Mouse (Mus musculus): ENCODE data around the gene Npnt. TPM values are rescaled to one million over a fixed set of nuclear protein-coding genes. Genes with fewer than 3 reads are reported as not detected.

Gene Npnt
- total RNA-seq, 1 experiment from 2014 or later, result 0.12 TPM

DNA sequence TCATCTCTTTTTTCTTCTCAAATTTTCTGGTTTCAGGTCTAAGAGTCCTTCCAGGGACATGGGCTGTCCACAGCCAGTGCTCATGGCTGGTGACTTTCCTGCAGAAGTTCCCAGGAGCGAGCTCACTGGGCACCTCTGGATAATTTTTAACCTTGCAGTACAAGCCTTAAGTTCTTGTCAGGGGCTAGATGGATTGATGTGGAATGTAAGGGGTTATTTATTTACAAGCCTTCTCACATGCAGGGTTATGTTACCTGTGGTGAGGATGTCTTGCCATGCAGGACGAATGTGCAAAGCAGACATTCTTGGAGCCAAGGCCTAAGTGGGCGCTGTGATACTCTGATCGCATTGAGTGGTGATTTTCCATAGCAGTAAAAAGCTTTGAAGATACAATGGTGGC, 84.5 kb downstream of the Npnt start:
- ATAC-seq (ENCODE audit: extremely low read depth, insufficient number of reproducible peaks, low FRiP score, poor library complexity, severe bottlenecking), result no peak

- ATAC-seq (ENCODE audit: extremely low read depth, insufficient number of reproducible peaks, low FRiP score, poor library complexity, severe bottlenecking), result no peak
These were observed 85.1 kb downstream of the Npnt start for GRCm38 (mm10) chr3:132864986-132865385.

- ATAC-seq (ENCODE audit: extremely low read depth, insufficient number of reproducible peaks, low FRiP score, poor library complexity, severe bottlenecking), result no peak
These were observed 85.7 kb downstream of the Npnt start for GRCm38 (mm10) chr3:132864329-132864919.

DNA sequence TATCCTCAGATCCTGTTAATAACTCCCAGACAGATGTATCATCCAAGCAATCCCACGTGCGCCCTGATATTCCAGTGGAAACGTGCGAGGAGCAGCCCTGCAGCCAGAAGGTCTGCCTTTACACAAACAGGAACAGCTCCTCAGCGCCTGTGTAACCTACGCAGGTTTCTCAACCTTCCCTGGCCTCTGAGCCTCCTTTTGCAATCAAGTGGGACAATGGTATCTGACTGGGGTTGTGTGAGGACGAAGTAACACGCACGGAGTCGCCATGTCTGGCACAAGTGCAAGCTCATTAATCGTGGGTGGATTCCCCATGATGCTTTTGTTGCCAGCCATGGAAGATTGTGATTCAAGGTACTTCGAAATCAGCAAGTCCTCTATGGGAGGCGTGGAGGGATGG, 86.2 kb downstream of the Npnt start:
- no peak for ATAC-seq (ENCODE audit: extremely low read depth, insufficient number of reproducible peaks, low FRiP score, poor library complexity, severe bottlenecking)

- ATAC-seq (ENCODE audit: extremely low read depth, insufficient number of reproducible peaks, low FRiP score, poor library complexity, severe bottlenecking), result no peak
These were observed 89.3 kb downstream of the Npnt start for GRCm38 (mm10) chr3:132860796-132861195.

GRCm38 (mm10) chr3:132859573-132859972, 90.5 kb downstream of the Npnt start:
- no peak for ATAC-seq (ENCODE audit: extremely low read depth, insufficient number of reproducible peaks, low FRiP score, poor library complexity, severe bottlenecking)

DNA sequence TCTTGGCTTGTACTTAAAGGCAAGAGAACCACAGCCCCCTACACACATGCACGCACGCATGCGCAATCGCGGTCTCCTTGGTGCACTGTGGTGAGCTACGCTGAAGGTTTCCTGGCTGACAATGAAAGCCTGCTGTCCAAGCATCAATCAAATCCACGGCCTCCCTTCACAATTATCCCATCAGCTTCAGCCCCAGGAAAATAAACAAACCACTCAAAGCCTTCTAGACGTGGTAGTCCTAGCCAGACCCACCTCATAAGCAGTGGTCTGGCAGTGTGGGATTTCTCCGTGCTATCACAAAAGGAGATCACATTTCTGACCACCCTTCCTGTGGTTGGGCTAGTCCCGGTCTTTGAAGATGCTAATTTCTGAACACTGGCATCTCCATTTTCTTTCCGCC, 91.2 kb downstream of the Npnt start:
- ATAC-seq (ENCODE audit: extremely low read depth, insufficient number of reproducible peaks, low FRiP score, poor library complexity, severe bottlenecking), result no peak

DNA sequence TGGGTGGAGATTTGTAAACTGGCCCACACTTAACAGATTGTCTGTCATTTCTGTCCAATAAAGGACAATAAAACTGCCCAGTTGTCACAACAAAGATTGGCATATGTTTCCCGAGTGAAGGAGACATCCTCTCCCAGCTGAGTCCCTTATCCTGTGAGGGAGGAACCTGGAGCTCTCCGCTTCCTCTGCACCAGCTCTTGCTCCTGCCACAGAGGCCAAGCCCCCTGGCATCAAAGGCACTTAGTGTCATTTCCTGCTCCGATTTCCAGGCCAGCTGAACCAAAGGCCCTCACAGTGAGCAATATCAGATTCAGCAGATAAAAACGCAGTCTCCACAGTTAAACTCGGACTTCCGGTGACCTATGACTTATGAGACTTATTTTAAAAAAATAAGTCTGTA, 93.4 kb downstream of the Npnt start:
- no peak for ATAC-seq (ENCODE audit: extremely low read depth, insufficient number of reproducible peaks, low FRiP score, poor library complexity, severe bottlenecking)

GRCm38 (mm10) chr3:132855458-132856212, 94.5 kb downstream of the Npnt start:
- ATAC-seq (ENCODE audit: extremely low read depth, insufficient number of reproducible peaks, low FRiP score, poor library complexity, severe bottlenecking), result no peak

GRCm38 (mm10) chr3:132854271-132854670, 95.8 kb downstream of the Npnt start:
- ATAC-seq (ENCODE audit: extremely low read depth, insufficient number of reproducible peaks, low FRiP score, poor library complexity, severe bottlenecking), result no peak

DNA sequence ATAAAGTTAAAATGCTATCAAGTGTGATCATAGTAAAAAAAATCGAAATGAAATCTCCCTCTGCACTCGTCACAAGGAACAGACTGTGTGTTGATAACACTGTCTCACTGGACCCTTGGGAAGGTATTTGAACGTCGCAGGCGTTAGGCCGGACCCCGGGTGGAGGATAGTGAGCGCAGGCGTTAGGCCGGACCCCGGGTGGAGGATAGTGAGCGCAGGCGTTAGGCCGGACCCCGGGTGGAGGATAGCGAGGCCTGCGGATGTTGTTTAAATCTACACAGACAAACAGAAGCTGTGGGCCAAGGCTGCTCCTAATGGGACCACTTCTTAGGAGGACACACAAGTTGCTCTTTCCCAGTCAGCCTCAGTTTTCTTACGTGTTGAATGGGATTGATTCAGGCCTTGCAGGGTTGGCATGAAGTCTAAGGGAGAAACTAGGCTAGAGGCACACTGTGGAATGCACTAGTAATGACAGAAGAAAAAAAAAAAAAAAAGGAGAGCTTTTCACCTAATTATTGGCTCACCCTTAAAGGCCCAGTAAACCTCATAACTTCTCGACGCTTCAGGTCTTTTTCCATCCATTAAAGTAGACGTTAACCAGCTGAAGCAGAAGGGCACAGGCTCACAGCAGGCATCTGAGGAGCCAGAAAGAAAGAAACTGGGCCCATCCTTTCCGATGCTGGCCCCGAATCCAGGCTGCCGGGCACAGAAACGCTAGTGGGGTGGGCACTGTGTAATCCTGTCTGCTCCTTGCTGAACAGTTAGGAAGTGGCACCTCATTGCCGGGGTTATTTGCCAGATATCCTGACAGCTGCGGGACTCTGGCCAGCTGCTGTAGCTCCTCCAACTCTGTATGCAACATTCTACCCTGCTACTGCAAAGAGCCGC, 98.0 kb downstream of the Npnt start:
- no peak for ATAC-seq (ENCODE audit: extremely low read depth, insufficient number of reproducible peaks, low FRiP score, poor library complexity, severe bottlenecking)

DNA sequence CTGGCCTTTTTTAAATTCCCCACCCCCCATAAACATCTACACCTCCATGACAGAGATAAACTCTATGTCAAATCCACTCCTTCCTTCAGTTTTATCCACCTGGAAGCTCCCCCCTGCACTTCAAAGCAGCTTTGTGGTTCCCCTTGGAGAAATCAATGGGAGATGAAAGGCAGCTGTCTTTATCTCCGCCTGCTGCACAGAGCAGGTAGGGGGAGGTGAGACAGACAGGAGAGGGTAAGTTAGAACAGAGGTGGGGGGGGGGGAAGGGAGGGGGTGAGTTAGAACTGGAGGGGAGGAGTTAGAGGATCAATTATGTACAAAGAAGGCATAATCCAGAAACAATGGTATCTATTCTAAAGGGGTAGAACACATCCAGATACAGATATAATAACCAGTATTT, 98.7 kb downstream of the Npnt start:
- no peak for ATAC-seq (ENCODE audit: extremely low read depth, insufficient number of reproducible peaks, low FRiP score, poor library complexity, severe bottlenecking)

DNA sequence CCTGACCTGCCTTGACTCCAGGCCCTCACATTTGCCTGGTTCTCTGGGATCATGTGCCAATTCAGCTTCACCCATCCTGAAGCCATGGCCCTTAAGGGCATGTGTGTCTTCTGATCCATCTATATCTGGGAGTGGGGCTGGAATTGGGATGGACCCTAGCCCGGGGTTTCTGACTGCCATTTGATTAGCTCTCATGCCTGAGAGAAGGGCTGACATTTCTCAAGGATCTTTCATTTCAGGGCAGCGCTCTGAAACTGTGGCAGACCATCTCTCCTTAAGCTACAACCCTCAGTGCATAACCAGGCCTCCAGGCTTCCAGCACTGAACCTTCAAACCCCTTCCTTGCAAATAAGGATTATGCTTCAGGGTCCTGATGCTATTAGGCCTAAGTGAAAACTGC, 99.7 kb downstream of the Npnt start:
- no peak for ATAC-seq (ENCODE audit: extremely low read depth, insufficient number of reproducible peaks, low FRiP score, poor library complexity, severe bottlenecking)

- no peak for ATAC-seq (ENCODE audit: extremely low read depth, insufficient number of reproducible peaks, low FRiP score, poor library complexity, severe bottlenecking)
These were observed 100.4 kb downstream of the Npnt start for GRCm38 (mm10) chr3:132849669-132850068.

- ATAC-seq (ENCODE audit: extremely low read depth, insufficient number of reproducible peaks, low FRiP score, poor library complexity, severe bottlenecking), result no peak
These were observed 107.4 kb downstream of the Npnt start for GRCm38 (mm10) chr3:132842676-132843075.

- no peak for ATAC-seq (ENCODE audit: extremely low read depth, insufficient number of reproducible peaks, low FRiP score, poor library complexity, severe bottlenecking)
These were observed 110.6 kb downstream of the Npnt start for GRCm38 (mm10) chr3:132839516-132839915.

DNA sequence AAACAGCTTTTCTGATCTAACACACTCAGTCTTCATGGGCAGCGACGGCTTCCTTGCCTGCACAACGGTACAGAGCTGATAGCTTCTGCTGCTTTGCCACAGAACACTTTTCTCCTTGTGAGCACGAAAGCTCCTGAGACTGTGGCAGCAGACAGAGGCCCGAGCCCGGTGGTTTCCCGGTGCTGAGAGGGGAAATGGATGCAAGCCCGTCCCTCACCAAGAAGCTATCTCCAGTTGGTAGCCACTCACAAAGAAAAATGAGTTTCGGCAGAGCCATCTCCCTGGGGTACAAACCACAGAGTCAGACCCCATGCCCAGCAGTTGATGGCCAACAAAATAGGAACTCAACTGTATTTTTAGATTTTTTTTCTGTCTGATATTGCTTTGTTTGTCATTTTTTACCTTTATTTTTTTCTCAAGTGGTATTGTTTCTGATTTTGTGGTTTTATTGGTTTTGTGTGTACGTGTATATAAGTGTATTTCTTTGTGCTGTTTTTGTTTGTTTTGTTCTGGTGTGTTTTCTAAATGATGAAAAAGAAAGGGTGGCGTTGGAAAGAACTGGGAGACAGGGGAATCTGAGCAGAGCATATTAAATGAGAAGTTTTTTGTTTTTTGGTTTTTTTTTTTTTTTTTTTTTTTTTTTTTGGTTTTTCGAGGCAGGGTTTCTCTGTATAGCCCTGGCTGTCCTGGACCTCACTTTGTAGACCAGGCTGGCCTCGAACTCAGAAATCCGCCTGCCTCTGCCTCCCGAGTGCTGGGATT, 111.3 kb downstream of the Npnt start:
- no peak for ATAC-seq (ENCODE audit: extremely low read depth, insufficient number of reproducible peaks, low FRiP score, poor library complexity, severe bottlenecking)

- no peak for ATAC-seq (ENCODE audit: extremely low read depth, insufficient number of reproducible peaks, low FRiP score, poor library complexity, severe bottlenecking)
These were observed 113.0 kb downstream of the Npnt start for GRCm38 (mm10) chr3:132837134-132837533.

DNA sequence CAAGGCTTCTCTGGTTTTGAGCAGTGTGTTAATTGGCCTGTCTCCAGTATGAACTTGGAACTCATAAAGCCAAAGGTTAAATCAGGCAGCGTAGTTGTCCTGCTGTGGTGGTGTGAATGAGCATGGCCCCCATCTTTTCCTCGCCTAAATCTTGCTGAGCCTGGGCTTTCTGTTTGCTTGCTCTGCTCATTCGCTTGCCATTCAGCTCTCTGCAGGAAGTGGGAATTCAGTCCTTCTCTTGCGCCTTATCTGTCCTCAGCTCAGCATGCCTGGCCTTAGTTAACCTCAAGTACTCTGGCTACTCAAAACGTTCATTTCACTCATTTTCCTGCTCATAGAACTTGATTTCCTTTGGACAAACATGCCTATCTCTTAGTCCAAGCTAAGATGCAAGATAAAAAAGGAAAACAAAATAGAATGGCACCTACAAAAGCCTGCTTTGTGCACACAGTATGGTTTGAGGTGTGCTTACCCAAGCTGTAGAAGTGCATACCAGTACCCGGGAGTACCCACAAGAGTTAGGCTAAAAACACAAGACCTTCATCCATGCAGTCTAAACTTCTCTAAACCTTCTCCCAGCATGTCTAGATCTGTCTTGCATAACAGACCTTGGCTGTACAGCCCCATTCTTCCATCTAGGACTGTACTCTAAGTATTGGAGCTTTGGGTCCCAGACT, 114.8 kb downstream of the Npnt start:
- ATAC-seq (ENCODE audit: extremely low read depth, insufficient number of reproducible peaks, low FRiP score, poor library complexity, severe bottlenecking), result no peak
